Mouse (Mus musculus) erythroblast, adult 5-6 weeks (primary cell): ENCODE measurements around the gene Hdgfl3. TPM values are rescaled to one million over a fixed set of nuclear protein-coding genes. Genes with fewer than 3 reads are reported as not detected.
"Not testable (repeated sequence)": the region's sequence is repeated elsewhere in the genome, so short reads cannot be mapped to it uniquely, and the experiment has no call there.

Source experiments
- ATAC-seq: replicated peaks from 2 replicates; pipeline ENCODE4 v1.8.0; 2016; ENCODE audit warnings: moderate number of reproducible peaks, mild to moderate bottlenecking, moderate TSS enrichment, inconsistent platforms; ENCODE audit not compliant: poor library complexity, low FRiP score, severe bottlenecking
- total RNA-seq, 2 experiments: library from RNA; stranded (forward) in 1 of 2; stranded (reverse) in 1 of 2; fragments of 150-400 nt in 1 of 2; fragments of 200-764, 138-1000 nt in 1 of 2; gene quantifications; 2 replicates each; pipeline versions ENCODE4 v1.2.3 to v1.2.4; 2015 to 2017; ENCODE audit warnings: low replicate concordance in 2 of 2

Gene Hdgfl3
- total RNA-seq, 2 experiments from 2014 or later = not detected

- ATAC-seq = no peak
These were observed 75.1 kb downstream of the Hdgfl3 start, which contains the start of gene Tm6sf1 for GRCm38 (mm10) chr7:81858968-81859721. TSS of gene Tm6sf1 (plus strand) at chr7:81859001.

GRCm38 (mm10) chr7:81858236-81858635 lies 76.0 kb downstream of the Hdgfl3 start:
- no peak for ATAC-seq

- no peak for ATAC-seq
These were observed 78.1 kb downstream of the Hdgfl3 start for GRCm38 (mm10) chr7:81856221-81856620.

GRCm38 (mm10) chr7:81855694-81856093 lies 78.6 kb downstream of the Hdgfl3 start, which contains the start of gene Gm10160:
TSS of gene Gm10160 (minus strand) at chr7:81855794.
- ATAC-seq = no peak

- ATAC-seq = no peak
These were observed 79.5 kb downstream of the Hdgfl3 start for GRCm38 (mm10) chr7:81854568-81855307.

- no peak for ATAC-seq
These were observed 82.6 kb downstream of the Hdgfl3 start for GRCm38 (mm10) chr7:81851706-81852105.

GRCm38 (mm10) chr7:81850171-81850570 lies 84.1 kb downstream of the Hdgfl3 start:
- no peak for ATAC-seq

GRCm38 (mm10) chr7:81849633-81850032 lies 84.6 kb downstream of the Hdgfl3 start:
- ATAC-seq = no peak

GRCm38 (mm10) chr7:81849214-81849613 lies 85.1 kb downstream of the Hdgfl3 start:
- ATAC-seq = no peak

GRCm38 (mm10) chr7:81847777-81848176 lies 86.5 kb downstream of the Hdgfl3 start:
- ATAC-seq = no peak

- ATAC-seq = no peak
These were observed 87.3 kb downstream of the Hdgfl3 start for GRCm38 (mm10) chr7:81847010-81847409.

GRCm38 (mm10) chr7:81846008-81846407 lies 88.3 kb downstream of the Hdgfl3 start:
- no peak for ATAC-seq

- no peak for ATAC-seq
These were observed 89.0 kb downstream of the Hdgfl3 start for GRCm38 (mm10) chr7:81845313-81845712.

GRCm38 (mm10) chr7:81844801-81845200 lies 89.5 kb downstream of the Hdgfl3 start:
- no peak for ATAC-seq

GRCm38 (mm10) chr7:81843903-81844302 lies 90.4 kb downstream of the Hdgfl3 start:
- no peak for ATAC-seq

- no peak for ATAC-seq
These were observed 91.3 kb downstream of the Hdgfl3 start for GRCm38 (mm10) chr7:81842998-81843397.

GRCm38 (mm10) chr7:81842141-81842540 lies 92.1 kb downstream of the Hdgfl3 start:
- no peak for ATAC-seq

- ATAC-seq = no peak
These were observed 92.8 kb downstream of the Hdgfl3 start for GRCm38 (mm10) chr7:81841439-81841838.

GRCm38 (mm10) chr7:81840661-81841181 lies 93.6 kb downstream of the Hdgfl3 start:
- ATAC-seq = no peak

- no peak for ATAC-seq
These were observed 94.5 kb downstream of the Hdgfl3 start for GRCm38 (mm10) chr7:81839746-81840145.

GRCm38 (mm10) chr7:81837771-81838170 lies 96.5 kb downstream of the Hdgfl3 start:
- not testable (repeated sequence) for ATAC-seq
